Mouse (Mus musculus): ENCODE data around the gene Klf6. TPM values are rescaled to one million over a fixed set of nuclear protein-coding genes. Genes with fewer than 3 reads are reported as not detected.

Klf6 gene
- polyA plus RNA-seq, 1 experiment from 2014 or later: 88.9 TPM

- H3K27me3 ChIP-seq (replicated peaks): no peaks in the 10 kb centered on the region
- H3K4me2 ChIP-seq: no peak overlapping the region
- H3K27ac ChIP-seq: no peak overlapping the region
- no peak overlapping the region for H3K9ac ChIP-seq
- WGBS: 72% methylated on average over 5 of the region's 5 CpGs
- H3K9me3 ChIP-seq: no peaks in the 10 kb centered on the region
- ATAC-seq (ENCODE audit: insufficient read depth, low FRiP score, low read depth): no peak
- H3K36me3 ChIP-seq: no peaks in the 10 kb centered on the region
- no peak overlapping the region for H3K4me3 ChIP-seq (replicated peaks)
- no peaks in the 10 kb centered on the region for H3K4me1 ChIP-seq
Measured at GRCm38 (mm10) chr13:5842911-5843310, 18.4 kb upstream of the Klf6 start.

- Histone ChIP-seq H3K27me3 (replicated peaks) (no peaks in the 10 kb centered on the region), H3K9ac (no peak overlapping the region), H3K4me1 (no peaks in the 10 kb centered on the region), H3K36me3 (no peaks in the 10 kb centered on the region), H3K27ac (no peak overlapping the region), H3K4me3 (replicated peaks) (no peak overlapping the region), H3K9me3 (no peaks in the 10 kb centered on the region), H3K4me2 (no peak overlapping the region)
- 0 out of 2 replicates have a peak, but pooled peaks have one; percentile 51 for ATAC-seq (ENCODE audit: insufficient read depth, low FRiP score, low read depth)
- WGBS: 33% methylated on average over 2 of the region's 2 CpGs
Measured at GRCm38 (mm10) chr13:5843829-5844228, 17.5 kb upstream of the Klf6 start.

- Histone ChIP-seq H3K9ac (no peak overlapping the region), H3K4me2 (no peak overlapping the region), H3K4me3 (replicated peaks) (no peak overlapping the region), H3K27me3 (replicated peaks) (no peaks in the 10 kb centered on the region), H3K36me3 (no peaks in the 10 kb centered on the region), H3K27ac (no peak overlapping the region), H3K4me1 (no peaks in the 10 kb centered on the region), H3K9me3 (no peaks in the 10 kb centered on the region)
- ATAC-seq (ENCODE audit: insufficient read depth, low FRiP score, low read depth): no peak
- WGBS: 76% methylated on average over 5 of the region's 5 CpGs
Measured at GRCm38 (mm10) chr13:5844338-5844737, 16.9 kb upstream of the Klf6 start.

GRCm38 (mm10) chr13:5845161-5845590, 16.1 kb upstream of the Klf6 start:
- H3K27me3 ChIP-seq (replicated peaks): no peaks in the 10 kb centered on the region
- H3K27ac ChIP-seq: peak overlapping the region; percentile 52
- H3K4me2 ChIP-seq: peak overlapping the region; percentile 27
- H3K9me3 ChIP-seq: no peaks in the 10 kb centered on the region
- H3K4me3 ChIP-seq (replicated peaks): no peak overlapping the region
- no peaks in the 10 kb centered on the region for H3K36me3 ChIP-seq
- 39% methylated on average over 10 of the region's 10 CpGs for WGBS
- H3K9ac ChIP-seq: no peak overlapping the region
- ATAC-seq (ENCODE audit: insufficient read depth, low FRiP score, low read depth): peak; percentile 71
- H3K4me1 ChIP-seq: no peaks in the 10 kb centered on the region

GRCm38 (mm10) chr13:5845605-5846004, 15.7 kb upstream of the Klf6 start:
- Histone ChIP-seq H3K27me3 (replicated peaks) (no peaks in the 10 kb centered on the region), H3K27ac (peak overlapping the region; percentile 52), H3K4me2 (peak overlapping the region; percentile 27; the same call in 1 of the 2 replicates), H3K9ac (no peak overlapping the region), H3K36me3 (no peaks in the 10 kb centered on the region), H3K4me1 (no peaks in the 10 kb centered on the region), H3K4me3 (replicated peaks) (no peak overlapping the region), H3K9me3 (no peaks in the 10 kb centered on the region)
- ATAC-seq (ENCODE audit: insufficient read depth, low FRiP score, low read depth): no peak
- 52% methylated on average over 5 of the region's 5 CpGs for WGBS

GRCm38 (mm10) chr13:5846860-5847259, 14.4 kb upstream of the Klf6 start:
- ATAC-seq (ENCODE audit: insufficient read depth, low FRiP score, low read depth): no peak
- Histone ChIP-seq H3K27ac (no peak overlapping the region), H3K4me3 (replicated peaks) (no peak overlapping the region), H3K9me3 (no peaks in the 10 kb centered on the region), H3K4me1 (no peaks in the 10 kb centered on the region), H3K36me3 (no peaks in the 10 kb centered on the region), H3K9ac (no peak overlapping the region), H3K27me3 (replicated peaks) (no peaks in the 10 kb centered on the region), H3K4me2 (no peak overlapping the region)
- 65% methylated on average over 4 of the region's 4 CpGs for WGBS

GRCm38 (mm10) chr13:5847736-5848135, 13.5 kb upstream of the Klf6 start:
- 34% methylated on average over 2 of the region's 2 CpGs for WGBS
- Histone ChIP-seq H3K9ac (no peak overlapping the region), H3K27me3 (replicated peaks) (no peaks in the 10 kb centered on the region), H3K36me3 (no peaks in the 10 kb centered on the region), H3K9me3 (no peaks in the 10 kb centered on the region), H3K27ac (no peak overlapping the region), H3K4me3 (replicated peaks) (no peak overlapping the region), H3K4me2 (no peak overlapping the region), H3K4me1 (no peaks in the 10 kb centered on the region)
- no peak for ATAC-seq (ENCODE audit: insufficient read depth, low FRiP score, low read depth)

- peak; percentile 9; the same call in 1 of the 2 replicates for ATAC-seq (ENCODE audit: insufficient read depth, low FRiP score, low read depth)
- under 1% methylated on average over 27 of the region's 27 CpGs for WGBS
- Histone ChIP-seq H3K4me1 (peaks cover 19% of the 10 kb centered on the region), H3K9me3 (no peaks in the 10 kb centered on the region), H3K4me2 (peak overlapping the region; percentile 55), H3K9ac (peak overlapping the region; percentile 55), H3K27me3 (replicated peaks) (no peaks in the 10 kb centered on the region), H3K27ac (peak overlapping the region; percentile 96), H3K4me3 (replicated peaks) (peak overlapping the region; percentile 74), H3K36me3 (peaks cover 8% of the 10 kb centered on the region; the same call in 1 of the 2 replicates)
Measured at GRCm38 (mm10) chr13:5860651-5861156, 578 bp upstream of the Klf6 start.

- ATAC-seq (ENCODE audit: insufficient read depth, low FRiP score, low read depth): no peak
- WGBS: 1% methylated on average over 20 of the region's 20 CpGs
- H3K4me3 ChIP-seq (replicated peaks): peak overlapping the region; percentile 74
- no peaks in the 10 kb centered on the region for H3K9me3 ChIP-seq
- no peaks in the 10 kb centered on the region for H3K27me3 ChIP-seq (replicated peaks)
- peak overlapping the region; percentile 76 for H3K9ac ChIP-seq
- H3K36me3 ChIP-seq: peaks cover 22% of the 10 kb centered on the region
- peaks cover 19% of the 10 kb centered on the region for H3K4me1 ChIP-seq
- peak overlapping the region; percentile 99 for H3K27ac ChIP-seq
- peak overlapping the region; percentile 53 for H3K4me2 ChIP-seq
Measured at GRCm38 (mm10) chr13:5862003-5862625, 832 bp downstream of the Klf6 start.

- no peak for ATAC-seq (ENCODE audit: insufficient read depth, low FRiP score, low read depth)
- 3% methylated on average over 16 of the region's 16 CpGs for WGBS
Measured at GRCm38 (mm10) chr13:5862626-5863407, 1.5 kb downstream of the Klf6 start.

GRCm38 (mm10) chr13:5863408-5863891, 2.2 kb downstream of the Klf6 start:
- Histone ChIP-seq H3K36me3 (peaks cover 29% of the 10 kb centered on the region), H3K4me1 (peaks cover 19% of the 10 kb centered on the region), H3K4me2 (peak overlapping the region; percentile 53), H3K9me3 (no peaks in the 10 kb centered on the region), H3K4me3 (replicated peaks) (peak overlapping the region; percentile 74), H3K27me3 (replicated peaks) (no peaks in the 10 kb centered on the region), H3K9ac (peak overlapping the region; percentile 76; the same call in 1 of the 2 replicates), H3K27ac (peak overlapping the region; percentile 99)
- 2% methylated on average over 5 of the region's 5 CpGs for WGBS
- ATAC-seq (ENCODE audit: insufficient read depth, low FRiP score, low read depth): no peak

More at GRCm38 (mm10) chr13:5862626-5863407, 1.5 kb downstream of the Klf6 start:
- Histone ChIP-seq H3K4me2 (peak overlapping the region; percentile 53), H3K4me3 (replicated peaks) (peak overlapping the region; percentile 74), H3K36me3 (peaks cover 29% of the 10 kb centered on the region), H3K9me3 (no peaks in the 10 kb centered on the region), H3K27me3 (replicated peaks) (no peaks in the 10 kb centered on the region), H3K4me1 (peaks cover 19% of the 10 kb centered on the region), H3K27ac (peak overlapping the region; percentile 99), H3K9ac (peak overlapping the region; percentile 76)

Data from stomach, embryonic 15.5 days (tissue).